Mouse (Mus musculus): Measurements from ENCODE around the gene Sdf2.

Sdf2 gene

GRCm38 (mm10) chr11:78245627-78246317, at the start of gene Sdf2, which contains the start of gene Supt6:
Gene Sdf2 (plus strand): TSS chr11:78245746.
Gene Supt6 (minus strand): TSS chr11:78245987.
- DNase-seq, result peak; percentile 86 to 87

GRCm38 (mm10) chr11:78202372-78202771, 43.2 kb upstream of the Sdf2 start:
- DNase-seq, result no peak

GRCm38 (mm10) chr11:78204287-78204686, 41.3 kb upstream of the Sdf2 start:
- DNase-seq, result no peak

- DNase-seq, result no peak
These were observed 40.0 kb upstream of the Sdf2 start for GRCm38 (mm10) chr11:78205361-78206206.

- DNase-seq, result no peak
These were observed 38.4 kb upstream of the Sdf2 start for GRCm38 (mm10) chr11:78207190-78207589.

GRCm38 (mm10) chr11:78209886-78210285, 35.7 kb upstream of the Sdf2 start:
- DNase-seq, result no peak

GRCm38 (mm10) chr11:78210615-78211014, 34.9 kb upstream of the Sdf2 start:
- DNase-seq, result no peak

GRCm38 (mm10) chr11:78211513-78211912, 34.0 kb upstream of the Sdf2 start:
- DNase-seq, result no peak

GRCm38 (mm10) chr11:78213086-78213817, 32.3 kb upstream of the Sdf2 start:
- no peak for DNase-seq

GRCm38 (mm10) chr11:78215709-78216317, 29.7 kb upstream of the Sdf2 start:
- DNase-seq, result no peak

- no peak for DNase-seq
These were observed 22.0 kb upstream of the Sdf2 start for GRCm38 (mm10) chr11:78223586-78223985.

GRCm38 (mm10) chr11:78231518-78231917, 14.0 kb upstream of the Sdf2 start:
- DNase-seq, result no peak

- no peak for DNase-seq
These were observed 5.2 kb upstream of the Sdf2 start for GRCm38 (mm10) chr11:78240193-78240857.

GRCm38 (mm10) chr11:78245261-78245626, 302 bp upstream of the Sdf2 start:
- no peak for DNase-seq

GRCm38 (mm10) chr11:78246318-78247011, 919 bp downstream of the Sdf2 start:
- DNase-seq, result no peak

- no peak for DNase-seq
These were observed 1.4 kb downstream of the Sdf2 start for GRCm38 (mm10) chr11:78247012-78247348.

- DNase-seq, result no peak
These were observed 2.2 kb downstream of the Sdf2 start for GRCm38 (mm10) chr11:78247727-78248140.

- no peak for DNase-seq
These were observed 11.1 kb downstream of the Sdf2 start for GRCm38 (mm10) chr11:78256618-78257017.

- DNase-seq, result no peak
These were observed 15.1 kb downstream of the Sdf2 start for GRCm38 (mm10) chr11:78260489-78261258.

- DNase-seq, result peak; percentile 96
These were observed 16.1 kb downstream of the Sdf2 start, which contains the start of gene 2610507B11Rik for GRCm38 (mm10) chr11:78261380-78262352. Gene 2610507B11Rik (plus strand): TSS chr11:78261752.

Measured in cerebellum, postnatal 14 days (tissue).